Mouse (Mus musculus): ENCODE measurements around the gene Trim7.
A peak's percentile ranks its signal among the peaks of the same experiment; 100 is the strongest.
"Not testable (repeated sequence)": the region's sequence is repeated elsewhere in the genome, so short reads cannot be mapped to it uniquely, and the experiment has no call there.

Trim7 gene

GRCm38 (mm10) chr11:48830279-48830678, 4.3 kb downstream of the Trim7 start:
- no peak for DNase-seq

DNA sequence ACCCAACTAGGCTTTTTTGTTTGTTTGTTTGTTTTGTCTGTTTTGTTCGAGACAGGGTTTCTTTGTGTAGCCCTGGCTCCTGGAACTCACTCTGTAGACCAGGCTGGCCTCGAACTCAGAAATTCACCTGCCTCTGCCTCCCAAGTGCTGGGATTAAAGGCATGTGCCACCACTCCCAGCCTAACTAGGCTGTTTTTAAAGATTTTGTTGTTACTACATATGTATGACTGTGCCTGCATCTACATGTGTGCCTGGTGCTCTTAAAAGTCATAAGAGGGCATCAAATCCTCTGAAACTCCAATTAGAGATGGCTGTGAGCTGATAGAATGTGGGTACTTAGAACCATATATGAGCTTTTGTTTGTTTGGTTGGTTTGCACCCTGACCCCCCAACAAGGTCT, 5.3 kb downstream of the Trim7 start:
- DNase-seq, result no peak

DNA sequence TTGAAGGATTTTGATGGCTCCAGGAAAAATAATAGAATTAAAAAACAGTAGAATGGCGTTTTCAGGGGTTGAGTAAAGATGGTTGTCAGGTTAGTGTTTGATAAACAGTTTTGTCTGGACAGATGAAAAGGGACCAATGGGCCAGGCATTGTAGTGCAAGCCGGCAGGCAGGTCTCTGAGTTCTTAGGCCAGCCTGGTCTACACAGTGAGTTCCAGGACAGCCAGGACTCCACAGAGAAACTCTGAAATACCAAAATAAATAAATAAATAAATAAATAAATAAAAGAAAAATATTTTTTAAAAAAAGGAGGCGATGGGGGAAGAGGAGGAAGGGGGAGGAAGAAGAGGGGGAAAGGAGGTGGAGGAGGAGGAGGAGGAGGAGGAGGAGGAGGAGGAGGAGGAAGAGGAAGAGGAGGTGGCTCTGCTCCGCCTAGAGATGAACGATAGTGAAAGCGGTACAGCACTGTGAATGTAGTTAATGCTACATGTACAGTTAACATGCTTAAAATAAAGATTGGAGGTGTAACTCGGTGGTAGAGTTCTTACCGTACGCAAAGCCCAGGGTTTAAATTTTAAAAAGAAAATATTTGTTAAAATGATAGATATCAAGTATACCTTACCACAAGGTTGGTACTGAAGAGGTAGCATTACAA, 7.3 kb downstream of the Trim7 start:
- no peak for DNase-seq

DNA sequence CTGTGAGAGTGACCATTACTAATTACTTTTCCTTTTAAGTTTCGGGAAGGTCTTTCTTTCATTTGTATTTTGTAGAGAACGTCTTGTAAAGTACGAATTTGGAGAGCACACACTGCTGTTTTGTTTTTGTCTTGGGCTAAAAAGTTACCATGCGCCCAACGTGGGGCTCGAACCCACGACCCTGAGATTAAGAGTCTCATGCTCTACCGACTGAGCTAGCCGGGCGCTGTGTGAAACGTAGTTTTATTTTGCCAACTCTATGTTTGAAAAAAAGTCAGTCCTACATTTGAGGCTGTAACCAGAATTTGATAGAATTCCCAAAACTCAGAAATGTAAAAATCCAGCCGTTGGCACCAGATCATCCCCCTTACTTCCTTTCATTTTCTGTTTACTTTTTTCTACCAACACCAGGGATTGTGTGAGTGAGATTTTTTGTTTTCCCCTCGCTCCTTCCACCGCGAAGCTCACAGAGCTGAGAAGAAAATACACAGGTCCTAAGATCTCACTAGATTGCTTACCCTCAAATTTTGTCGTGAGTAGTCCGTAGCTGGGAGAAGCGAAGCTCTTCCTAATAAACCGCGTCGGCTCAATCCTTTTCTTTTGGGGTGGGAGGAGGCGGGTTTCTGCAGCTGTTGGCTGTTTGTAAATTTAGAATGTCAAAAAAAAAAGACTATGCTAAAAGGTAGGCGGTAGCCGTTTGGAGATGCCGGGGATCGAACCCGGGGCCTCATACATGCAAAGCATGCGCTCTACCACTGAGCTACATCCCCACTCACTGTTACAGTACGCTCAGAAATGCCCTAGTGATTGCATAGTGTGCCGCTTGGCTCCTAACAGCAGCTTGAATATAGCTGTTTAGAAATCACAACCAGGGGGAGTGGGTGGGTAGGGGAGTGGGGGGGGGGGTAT, 8.0 kb downstream of the Trim7 start:
- peak; percentile 93 for DNase-seq

DNA sequence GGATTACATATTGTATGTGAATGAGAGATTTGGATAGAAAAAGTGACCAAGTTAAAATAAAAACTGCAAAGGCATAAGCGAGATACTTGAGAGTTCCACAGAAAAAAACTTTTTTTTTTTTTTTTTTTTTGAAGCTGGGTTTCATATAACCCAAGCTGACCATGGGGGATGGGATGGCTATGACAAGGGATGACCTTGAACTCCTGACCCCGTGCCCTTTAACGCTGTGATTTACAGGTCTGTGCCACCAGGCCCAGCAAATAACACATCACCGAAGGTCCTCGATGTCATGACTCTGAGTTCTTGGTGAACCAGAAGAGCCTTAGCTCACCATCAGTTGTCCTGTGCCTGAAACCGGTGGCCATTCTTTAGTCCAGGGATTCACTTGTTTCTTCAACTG, 10.0 kb downstream of the Trim7 start:
- DNase-seq, result no peak

GRCm38 (mm10) chr11:48836990-48837309, 11.0 kb downstream of the Trim7 start:
- no peak for DNase-seq

- DNase-seq, result peak; percentile 71
Measured at GRCm38 (mm10) chr11:48837310-48838180, 11.6 kb downstream of the Trim7 start.

GRCm38 (mm10) chr11:48838181-48838797, 12.3 kb downstream of the Trim7 start:
- no peak for DNase-seq

DNA sequence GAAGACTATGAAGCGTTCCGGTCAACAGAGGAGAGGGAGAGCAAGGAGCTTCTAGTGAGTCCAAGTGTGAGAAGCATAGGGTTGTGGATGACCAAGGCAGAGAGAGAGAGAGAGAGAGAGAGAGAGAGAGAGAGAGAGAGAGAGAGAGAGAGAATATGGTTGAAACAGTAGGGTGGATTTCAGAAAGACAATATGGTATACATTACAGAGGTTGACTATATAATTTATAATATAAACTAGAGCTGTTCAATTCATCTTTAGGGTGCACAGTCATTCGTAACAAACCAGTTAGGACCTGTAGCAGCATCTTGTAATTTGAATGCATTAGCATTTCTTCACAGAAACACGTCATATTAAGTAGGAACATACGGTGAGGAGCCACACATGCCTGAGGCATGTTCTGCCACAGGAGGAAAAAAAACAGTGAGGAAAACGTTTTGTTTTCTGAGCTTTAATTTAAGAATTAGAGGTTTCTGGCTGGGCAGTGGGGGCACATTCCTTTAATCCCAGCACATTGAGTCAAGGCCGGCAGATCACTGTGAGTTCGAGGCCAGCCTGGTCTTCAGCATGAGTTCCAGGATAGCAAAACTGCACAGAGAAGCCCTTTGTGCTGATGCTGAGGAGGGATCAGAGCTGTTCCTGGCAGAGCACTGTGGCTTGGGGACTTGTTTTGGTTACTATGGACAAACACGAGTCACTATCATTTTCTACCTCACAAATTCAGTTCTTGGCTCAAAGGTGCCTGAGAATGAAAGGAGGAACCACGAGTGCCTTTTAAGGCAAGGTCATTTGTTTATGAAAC, 13.1 kb downstream of the Trim7 start:
- DNase-seq, result no peak

DNA sequence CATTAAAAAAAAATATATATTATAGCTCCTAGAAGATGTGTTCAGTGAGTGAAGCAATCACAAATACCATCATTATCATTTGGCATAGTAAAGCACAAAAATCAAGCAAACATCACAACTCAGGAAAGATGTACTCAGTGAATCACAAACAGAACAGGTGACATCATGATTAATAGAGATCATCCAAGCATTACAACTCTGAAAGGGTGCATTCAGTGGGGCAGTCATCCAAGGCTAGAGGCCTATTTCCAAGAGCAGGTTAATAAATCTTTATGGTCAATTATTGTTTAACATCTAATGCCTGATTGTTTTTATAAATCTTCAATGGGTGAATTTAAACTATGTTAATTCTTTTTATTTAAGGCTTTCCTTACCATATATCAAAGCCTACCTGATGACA, 14.9 kb downstream of the Trim7 start:
- DNase-seq, result no peak

- no peak for DNase-seq
Measured at GRCm38 (mm10) chr11:48841213-48841612, 15.3 kb downstream of the Trim7 start.

DNA sequence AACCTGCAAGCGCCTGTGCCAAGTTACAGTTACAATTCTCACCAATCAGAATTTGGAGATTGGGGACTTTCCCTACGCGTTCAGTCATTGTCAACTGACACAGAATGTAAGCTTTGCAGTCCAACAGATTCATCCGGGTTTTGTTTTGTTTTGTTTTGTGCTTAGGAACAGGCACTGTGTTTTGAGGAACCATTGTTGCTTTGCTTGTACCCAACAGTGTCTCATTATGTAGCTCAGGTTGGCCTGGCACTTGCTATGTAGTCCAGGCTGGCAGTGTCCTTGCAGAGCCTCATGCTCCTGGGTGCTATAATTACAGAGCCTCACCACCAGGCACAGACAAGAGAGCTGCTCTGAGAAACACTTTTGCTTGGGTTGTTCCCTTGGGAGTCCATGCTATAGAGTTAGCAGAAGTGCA, 16.4 kb downstream of the Trim7 start:
- no peak for DNase-seq

DNA sequence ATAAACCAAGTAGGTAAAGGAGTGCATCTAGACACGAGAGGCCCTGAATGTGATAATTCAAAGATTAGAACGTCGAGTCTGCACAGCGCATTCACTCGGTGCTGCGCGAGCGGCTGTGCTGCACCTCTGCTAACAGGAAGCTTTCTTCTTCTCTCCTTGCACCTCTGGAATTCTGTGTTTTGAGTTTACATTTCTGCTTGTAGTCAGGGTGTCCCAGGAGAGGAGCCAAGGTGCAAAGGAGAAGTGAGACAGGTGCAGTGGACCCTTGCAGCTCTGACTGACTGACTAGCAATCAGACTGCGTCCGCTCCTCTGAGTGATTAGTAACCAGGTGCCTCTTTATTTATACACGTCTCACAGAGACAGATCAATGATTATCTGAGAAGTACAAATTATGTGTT, 17.3 kb downstream of the Trim7 start:
- no peak for DNase-seq

DNA sequence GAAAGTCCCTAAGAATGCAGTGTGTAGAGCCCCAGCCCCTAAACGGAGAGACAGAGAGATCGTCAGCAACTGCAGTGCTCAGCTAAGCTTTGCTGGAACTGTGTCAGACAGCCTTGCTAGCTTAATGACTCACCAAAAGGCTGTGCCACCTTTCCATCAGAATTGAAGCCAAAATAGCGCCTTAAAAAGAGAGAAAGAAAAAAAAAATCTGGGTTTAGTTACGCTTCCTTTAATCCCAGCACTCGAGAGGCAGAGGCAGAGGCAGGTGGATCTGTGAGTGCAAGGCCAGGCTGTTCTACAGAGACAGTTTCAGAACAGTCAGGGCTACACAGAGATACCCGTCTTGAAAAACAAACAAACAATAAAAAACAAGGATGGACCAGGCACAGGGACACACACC, 18.4 kb downstream of the Trim7 start:
- DNase-seq, result no peak

DNA sequence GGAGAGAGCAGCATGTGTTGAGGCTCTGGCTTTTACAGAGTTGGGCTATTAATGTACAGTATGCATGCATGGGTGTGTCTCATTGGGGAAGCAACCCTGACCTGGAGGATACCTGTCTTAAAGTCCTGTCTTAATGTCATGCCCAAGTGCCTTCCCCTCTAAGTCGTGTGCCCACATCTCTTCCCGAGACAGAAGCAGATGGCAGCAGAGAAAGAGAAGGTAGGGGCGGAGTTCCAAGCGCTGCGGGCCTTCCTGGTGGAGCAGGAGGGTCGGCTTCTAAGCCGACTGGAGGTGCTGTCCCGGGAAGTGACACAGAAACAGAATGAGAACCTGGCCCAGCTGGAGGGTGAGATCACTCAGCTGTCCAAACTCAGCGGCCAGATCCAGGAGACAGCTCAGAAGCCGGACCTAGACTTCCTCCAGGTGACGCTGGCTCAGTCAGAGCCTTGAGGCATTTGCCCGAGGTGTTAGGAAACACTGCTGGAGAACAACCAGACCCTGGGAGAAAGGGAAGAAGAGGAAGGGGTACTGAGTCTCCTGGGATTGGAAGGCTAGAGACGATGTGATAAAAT, 19.4 kb downstream of the Trim7 start:
- DNase-seq, result no peak

DNA sequence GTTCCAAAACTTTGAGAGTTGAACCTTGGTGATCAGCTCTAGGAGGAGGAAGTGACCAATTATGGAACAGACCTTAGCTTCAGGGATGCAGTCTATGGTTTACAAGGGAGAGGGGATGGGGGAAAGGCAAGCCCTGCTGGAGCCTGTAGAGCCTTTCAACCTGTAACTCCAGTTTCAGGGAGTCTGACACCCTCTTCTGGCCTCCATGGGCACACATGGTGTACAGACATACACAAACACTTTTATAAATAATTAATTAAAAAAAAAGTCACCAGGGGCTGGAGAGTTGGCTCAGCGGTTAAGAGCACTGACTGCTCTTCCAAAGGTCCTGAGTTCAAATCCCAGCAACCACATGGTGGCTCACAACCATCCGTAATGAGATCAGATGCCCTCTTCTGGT, 20.4 kb downstream of the Trim7 start:
- not testable (repeated sequence) for DNase-seq

- no peak for DNase-seq
Measured at GRCm38 (mm10) chr11:48846881-48847280, 20.9 kb downstream of the Trim7 start.

GRCm38 (mm10) chr11:48850240-48850639, 24.3 kb downstream of the Trim7 start:
- no peak for DNase-seq

DNA sequence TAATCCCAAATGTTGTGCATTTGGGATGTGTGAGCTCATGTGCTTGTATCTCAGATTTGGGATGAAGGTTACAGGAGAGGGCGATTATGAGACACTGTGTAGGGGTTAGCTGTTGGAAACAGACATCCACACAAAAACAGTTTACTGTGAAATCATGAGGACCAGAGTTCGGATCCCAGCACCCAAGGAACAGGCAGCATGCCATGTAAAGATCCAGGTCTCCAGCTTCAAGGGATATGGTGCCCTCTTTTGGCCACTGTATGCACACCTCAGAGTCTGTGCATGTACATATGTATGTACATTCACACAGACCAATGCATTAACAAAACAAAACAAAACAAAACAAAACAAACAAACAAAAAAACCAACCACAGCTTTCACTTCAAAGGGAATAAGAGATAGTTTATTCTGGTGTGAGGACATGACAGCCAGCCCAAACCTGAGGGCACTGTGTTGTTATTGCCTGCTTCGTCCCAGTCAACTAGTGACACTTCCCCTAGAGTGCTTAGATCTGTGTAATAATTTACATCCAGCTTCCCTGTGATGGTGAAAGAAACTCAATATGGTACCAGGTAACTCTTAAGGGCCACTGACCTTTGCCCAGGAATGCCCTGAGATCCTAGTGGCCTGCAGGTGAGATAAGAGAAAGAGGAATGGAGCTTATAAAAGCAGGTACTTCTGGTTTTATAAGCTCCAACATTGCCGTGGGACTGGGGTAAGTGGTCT, 25.5 kb downstream of the Trim7 start:
- DNase-seq, result no peak

GRCm38 (mm10) chr11:48852190-48852589, 26.2 kb downstream of the Trim7 start:
- no peak for DNase-seq

Measured in cerebellum, adult 8-10 months (tissue).